Mouse (Mus musculus) forebrain, embryonic 16.5 days (tissue): ENCODE measurements around the gene 5830411N06Rik. TPM values are rescaled to one million over a fixed set of nuclear protein-coding genes. Genes with fewer than 3 reads are reported as not detected.

Experiments used
- ATAC-seq: fragments of 200-750 bp; cut with Nextera tagmentation; 2 replicates; pipeline ENCODE4 v1.8.0; 2017; ENCODE audit warnings: mild to moderate bottlenecking, moderate library complexity
- H3K27ac ChIP-seq: fragments of 300-500 bp; sonication (generic); 2 replicates; pipeline ENCODE4 v1.5.1; 2014; ENCODE audit warnings: low read length, control low read depth
- H3K27me3 ChIP-seq: fragments of 300-500 bp; sonication (generic); replicated peaks from 2 replicates; pipeline ENCODE4 v1.6.1; 2014; ENCODE audit warnings: low read length; ENCODE audit not compliant: control insufficient read depth, insufficient read depth
- H3K36me3 ChIP-seq: fragments of 300-500 bp; sonication (generic); 2 replicates; pipeline ENCODE4 v1.6.1; 2014; ENCODE audit not compliant: control insufficient read depth, insufficient read depth
- H3K4me1 ChIP-seq: fragments of 300-500 bp; sonication (generic); replicated peaks from 2 replicates; pipeline ENCODE4 v1.6.1; 2014; ENCODE audit warnings: low read length; ENCODE audit not compliant: control insufficient read depth, insufficient read depth
- H3K4me2 ChIP-seq: fragments of 300-500 bp; sonication (generic); 2 replicates; pipeline ENCODE4 v1.6.1; 2014; ENCODE audit warnings: mild to moderate bottlenecking, low read length, control low read depth
- H3K4me3 ChIP-seq: fragments of 300-500 bp; sonication (generic); replicated peaks from 2 replicates; pipeline ENCODE4 v1.5.1; 2014; ENCODE audit warnings: mild to moderate bottlenecking, low read length, control low read depth
- H3K9ac ChIP-seq: fragments of 300-500 bp; sonication (generic); replicated peaks from 2 replicates; pipeline ENCODE4 v1.6.1; 2014; ENCODE audit warnings: low read depth, low read length, control low read depth
- H3K9me3 ChIP-seq: fragments of 300-500 bp; sonication (generic); 2 replicates; pipeline ENCODE4 v1.6.1; 2016; ENCODE audit warnings: low read length; ENCODE audit not compliant: control insufficient read depth
- WGBS: fragments of 180-500 bp; shearing (Covaris S2); extraction: QIAGEN DNeasy Blood & Tissue Kit; methylation state at CpG from one replicate; pipeline ENCODE4 v1.1.7; 2014; 5-methylcytosine and 5-hydroxymethylcytosine counted together
- polyA plus RNA-seq: library from polyadenylated mRNA; unstranded; fragments of >200 nt; fragmentation: Nextera tagmentation; extraction: Ambion mirVana; gene quantifications from 2 replicates; pipeline ENCODE4 v1.2.1, GENCODE M21; 2015

The 5830411N06Rik gene
- not detected in 2 replicates for polyA plus RNA-seq

DNA sequence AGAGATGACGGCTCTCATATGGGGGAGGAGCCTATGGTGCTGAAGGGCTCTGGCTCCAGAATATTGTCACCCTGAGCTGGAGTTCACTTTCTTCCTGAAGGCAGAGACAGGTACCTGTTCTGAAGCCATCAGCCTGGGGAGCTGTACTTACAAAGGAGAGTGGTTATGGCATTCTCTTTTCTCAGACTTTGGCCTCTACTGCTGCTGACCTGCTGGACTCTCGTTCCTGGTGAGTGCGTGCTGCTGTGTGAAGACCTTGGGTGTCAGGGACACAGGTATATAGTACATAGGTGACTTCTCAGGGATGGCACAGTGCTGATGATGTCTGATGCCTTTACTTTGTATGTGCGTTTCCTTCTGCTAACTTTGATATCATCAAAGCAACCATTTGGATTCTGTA lies at the start of gene 5830411N06Rik:
Gene 5830411N06Rik (plus strand): TSS at position 69 of the 400 bp plus-strand sequence.
- H3K9me3 ChIP-seq = no peaks in the 10 kb centered on the region; the same call in 1 of the 2 replicates
- H3K4me1 ChIP-seq = no peaks in the 10 kb centered on the region
- H3K27ac ChIP-seq = no peak within 1 kb of the TSS
- H3K27me3 ChIP-seq = no peaks in the 10 kb centered on the region
- 83% methylated on average over 4 of the region's 4 CpGs for WGBS
- H3K4me3 ChIP-seq = no peak within 1 kb of the TSS
- no peaks in the 10 kb centered on the region for H3K36me3 ChIP-seq
- H3K9ac ChIP-seq = no peak within 1 kb of the TSS
- ATAC-seq = no peak
- no peak within 1 kb of the TSS for H3K4me2 ChIP-seq

DNA sequence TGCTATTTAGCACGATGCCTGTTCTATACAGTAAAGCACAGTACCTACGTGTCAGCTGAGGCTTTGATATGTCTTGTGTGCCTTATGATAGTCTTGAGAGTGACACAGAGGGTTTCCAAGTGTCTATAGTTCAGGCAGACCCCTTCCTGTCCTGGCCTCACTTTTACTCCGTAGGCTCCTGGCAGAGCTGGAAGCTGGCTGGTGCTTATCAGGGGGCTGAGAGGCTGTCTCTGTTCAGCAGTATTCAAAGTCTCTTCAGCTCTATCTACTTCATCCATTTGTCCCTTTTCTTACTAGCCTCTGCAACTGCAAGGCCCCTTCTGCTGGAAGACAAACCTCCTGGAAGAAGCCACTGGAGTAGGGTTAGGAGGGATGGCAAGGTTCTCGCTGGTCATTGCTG lies 46.0 kb upstream of the 5830411N06Rik start:
- no peak overlapping the region for H3K27ac ChIP-seq
- 88% methylated on average over 4 of the region's 4 CpGs for WGBS
- no peaks in the 10 kb centered on the region for H3K9me3 ChIP-seq
- H3K27me3 ChIP-seq = no peaks in the 10 kb centered on the region
- no peak for ATAC-seq
- no peaks in the 10 kb centered on the region for H3K36me3 ChIP-seq
- H3K4me3 ChIP-seq = no peak overlapping the region
- no peaks in the 10 kb centered on the region for H3K4me1 ChIP-seq
- no peak overlapping the region for H3K9ac ChIP-seq
- no peak overlapping the region for H3K4me2 ChIP-seq

DNA sequence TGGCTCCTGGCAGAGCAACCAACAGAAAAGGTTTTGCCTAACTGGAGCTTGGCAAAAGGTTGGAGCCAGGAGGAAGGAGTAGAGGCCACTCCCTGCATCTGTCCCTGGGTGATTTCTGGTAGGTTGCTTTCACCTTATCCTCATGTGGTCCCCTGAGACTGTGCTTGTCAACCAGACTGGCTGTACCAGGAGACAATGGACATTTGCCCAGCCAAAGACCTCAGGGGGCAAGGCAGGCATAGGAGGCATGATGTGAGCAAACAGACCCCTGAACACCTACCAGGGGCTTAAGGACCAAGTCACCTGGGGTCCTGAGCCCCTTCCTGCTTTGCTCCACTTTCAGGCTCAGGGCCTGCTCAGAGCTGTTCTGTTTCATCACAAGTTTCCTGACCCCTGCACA lies 41.2 kb upstream of the 5830411N06Rik start, which contains the start of gene Olfr524:
Gene Olfr524 (minus strand): TSS at position 101 of the 400 bp plus-strand sequence.
- Histone ChIP-seq H3K27ac (no peak within 1 kb of the TSS), H3K4me3 (no peak within 1 kb of the TSS), H3K36me3 (no peaks in the 10 kb centered on the region), H3K9ac (no peak within 1 kb of the TSS), H3K4me1 (no peaks in the 10 kb centered on the region), H3K9me3 (no peaks in the 10 kb centered on the region), H3K27me3 (no peaks in the 10 kb centered on the region), H3K4me2 (no peak within 1 kb of the TSS)
- no peak for ATAC-seq

DNA sequence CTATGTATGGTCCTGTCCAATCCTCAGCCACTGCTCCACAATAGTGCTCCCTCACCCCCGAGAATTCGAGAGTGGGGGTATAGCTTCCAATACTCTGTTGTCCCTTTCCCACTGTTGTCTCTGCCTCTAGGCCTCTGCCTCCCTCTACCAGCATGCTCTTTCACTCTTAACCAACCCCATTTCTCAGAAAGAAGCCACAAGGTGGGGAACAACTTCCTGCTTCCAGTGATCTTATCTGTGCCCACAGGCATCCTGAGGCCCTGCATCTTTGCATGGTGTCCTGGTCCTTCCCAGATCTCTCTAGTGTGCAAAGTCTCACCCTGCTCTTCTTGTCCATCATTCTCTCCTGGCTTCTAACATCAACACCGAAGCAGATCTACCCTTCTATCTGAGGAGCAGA lies 40.2 kb upstream of the 5830411N06Rik start:
- H3K4me2 ChIP-seq = no peak overlapping the region
- H3K4me3 ChIP-seq = no peak overlapping the region
- ATAC-seq = no peak
- H3K27ac ChIP-seq = no peak overlapping the region
- H3K36me3 ChIP-seq = no peaks in the 10 kb centered on the region
- no peaks in the 10 kb centered on the region for H3K27me3 ChIP-seq
- 81% methylated on average over 3 of the region's 3 CpGs for WGBS
- no peak overlapping the region for H3K9ac ChIP-seq
- H3K9me3 ChIP-seq = no peaks in the 10 kb centered on the region
- no peaks in the 10 kb centered on the region for H3K4me1 ChIP-seq

DNA sequence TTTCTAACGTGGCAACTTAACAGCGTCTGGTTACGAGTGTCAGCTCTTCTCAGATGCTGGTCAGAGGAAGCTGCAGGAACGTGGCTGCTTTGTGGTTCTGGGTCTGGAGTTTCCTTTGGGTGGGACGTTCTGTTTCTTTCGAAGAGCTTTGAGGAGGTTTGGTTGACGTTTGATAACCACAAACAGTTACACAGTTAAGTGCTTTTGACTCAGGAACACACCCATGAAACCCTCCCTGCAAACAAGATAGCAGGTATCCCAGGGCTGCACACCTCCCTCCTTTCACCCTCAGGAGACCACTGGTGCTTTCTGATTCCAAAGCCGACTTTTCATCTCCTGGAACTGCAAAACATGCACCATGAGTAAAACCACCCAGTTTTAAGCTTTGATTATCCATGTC lies 38.9 kb upstream of the 5830411N06Rik start:
- H3K36me3 ChIP-seq = no peaks in the 10 kb centered on the region
- H3K4me1 ChIP-seq = no peaks in the 10 kb centered on the region
- no peaks in the 10 kb centered on the region for H3K9me3 ChIP-seq
- H3K27ac ChIP-seq = no peak overlapping the region
- no peak for ATAC-seq
- H3K4me2 ChIP-seq = no peak overlapping the region
- no peak overlapping the region for H3K9ac ChIP-seq
- no peaks in the 10 kb centered on the region for H3K27me3 ChIP-seq
- WGBS = 81% methylated on average over 8 of the region's 8 CpGs
- no peak overlapping the region for H3K4me3 ChIP-seq

DNA sequence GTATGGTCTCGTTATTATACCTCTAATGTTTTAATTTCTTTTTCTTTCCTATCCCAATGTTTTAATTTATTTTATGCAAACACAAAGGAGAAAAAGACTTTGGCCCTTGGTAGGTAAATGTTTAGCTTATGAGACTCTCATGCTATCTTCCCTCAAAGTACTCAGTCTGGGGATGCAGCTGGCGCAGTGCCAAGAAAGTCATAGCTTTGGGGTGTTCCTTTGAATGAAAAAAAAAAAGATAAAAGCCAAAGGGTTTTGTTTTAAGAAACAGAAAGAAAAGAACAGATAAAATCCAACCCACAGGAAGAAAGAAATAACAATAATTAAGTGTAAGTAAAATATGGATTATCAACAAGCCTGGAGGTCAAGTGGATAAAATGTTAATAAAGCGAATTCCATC lies 38.4 kb upstream of the 5830411N06Rik start:
- Histone ChIP-seq H3K27ac (no peak overlapping the region), H3K9ac (no peak overlapping the region), H3K36me3 (no peaks in the 10 kb centered on the region), H3K4me2 (no peak overlapping the region), H3K9me3 (no peaks in the 10 kb centered on the region), H3K4me3 (no peak overlapping the region), H3K27me3 (no peaks in the 10 kb centered on the region), H3K4me1 (no peaks in the 10 kb centered on the region)
- WGBS = 92% methylated on average over 3 of the region's 3 CpGs
- no peak for ATAC-seq

DNA sequence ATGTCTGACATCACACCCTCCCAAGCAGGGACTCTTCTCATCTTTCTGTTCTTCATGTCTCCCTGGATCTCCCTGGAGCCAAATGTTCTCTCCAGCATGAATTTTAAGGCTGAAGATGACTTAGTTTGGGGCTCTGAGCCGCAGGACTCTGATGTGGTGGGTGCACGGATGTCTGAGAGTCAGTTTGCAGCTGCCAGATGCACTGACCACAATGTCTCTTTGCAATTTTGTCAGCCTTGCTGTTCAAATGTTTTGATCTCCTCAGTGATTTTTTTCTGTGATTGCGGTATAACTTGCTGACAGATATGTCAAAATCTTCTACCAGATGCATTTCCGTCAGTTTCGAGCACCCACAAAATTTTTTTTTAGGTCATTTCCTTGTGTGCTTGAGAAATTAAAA lies 33.2 kb upstream of the 5830411N06Rik start:
- H3K9me3 ChIP-seq = no peaks in the 10 kb centered on the region
- H3K27me3 ChIP-seq = no peaks in the 10 kb centered on the region
- no peak overlapping the region for H3K4me3 ChIP-seq
- no peak overlapping the region for H3K9ac ChIP-seq
- 87% methylated on average over 5 of the region's 5 CpGs for WGBS
- no peak overlapping the region for H3K27ac ChIP-seq
- no peaks in the 10 kb centered on the region for H3K36me3 ChIP-seq
- no peak for ATAC-seq
- no peak overlapping the region for H3K4me2 ChIP-seq
- no peaks in the 10 kb centered on the region for H3K4me1 ChIP-seq

DNA sequence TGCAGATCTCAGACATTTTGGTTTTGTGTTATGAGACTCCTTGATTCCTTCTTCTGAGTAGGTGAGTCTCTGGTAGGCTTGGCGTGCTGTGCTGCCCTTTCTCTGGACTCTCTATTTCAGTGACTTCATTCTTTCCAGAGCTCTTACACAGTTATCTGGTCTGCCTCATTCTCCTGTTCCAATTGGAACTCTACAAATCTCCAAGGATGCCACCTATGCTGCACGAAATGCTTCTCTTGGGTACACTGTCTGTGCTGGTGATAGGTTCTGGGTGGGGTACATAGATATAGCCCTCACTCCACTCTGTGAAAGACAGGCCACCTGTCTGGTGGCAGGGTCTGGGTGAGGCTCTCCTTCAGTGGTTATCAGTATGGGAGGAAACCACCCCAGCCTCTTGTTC lies 29.1 kb upstream of the 5830411N06Rik start, which contains the start of gene Cd163l1:
Gene Cd163l1 (plus strand): TSS at position 301 of the 400 bp plus-strand sequence.
- ATAC-seq = no peak
- H3K4me1 ChIP-seq = no peaks in the 10 kb centered on the region
- no peaks in the 10 kb centered on the region for H3K9me3 ChIP-seq
- no peak within 1 kb of the TSS for H3K9ac ChIP-seq
- H3K27me3 ChIP-seq = no peaks in the 10 kb centered on the region
- 93% methylated on average over 2 of the region's 2 CpGs for WGBS
- H3K27ac ChIP-seq = no peak within 1 kb of the TSS
- H3K4me3 ChIP-seq = no peak within 1 kb of the TSS
- no peaks in the 10 kb centered on the region for H3K36me3 ChIP-seq
- H3K4me2 ChIP-seq = no peak within 1 kb of the TSS

DNA sequence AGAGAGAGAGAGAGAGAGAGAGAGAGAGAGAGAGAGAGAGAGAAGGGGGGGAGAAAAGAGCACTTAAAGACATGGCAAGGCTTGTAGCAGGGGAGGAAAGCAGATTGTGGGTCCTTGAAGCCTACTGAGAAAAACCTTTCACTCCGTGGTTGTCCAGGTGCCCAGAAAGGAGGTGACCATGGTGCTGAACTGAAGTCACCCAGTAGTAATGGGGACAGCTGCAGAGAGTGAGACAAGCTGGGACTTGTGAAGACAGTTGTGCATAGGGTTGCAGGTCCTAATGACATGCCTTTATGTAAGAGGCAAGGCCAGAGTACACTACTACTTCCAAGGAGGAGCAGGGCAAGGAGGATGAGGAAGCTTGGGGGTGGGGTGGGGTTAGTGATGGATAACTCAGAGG lies 27.8 kb upstream of the 5830411N06Rik start:
- WGBS = 18% methylated on average over 1 of the region's 1 CpGs
- H3K4me1 ChIP-seq = no peaks in the 10 kb centered on the region
- no peaks in the 10 kb centered on the region for H3K9me3 ChIP-seq
- no peak overlapping the region for H3K4me3 ChIP-seq
- H3K27ac ChIP-seq = no peak overlapping the region
- no peak overlapping the region for H3K9ac ChIP-seq
- no peaks in the 10 kb centered on the region for H3K27me3 ChIP-seq
- ATAC-seq = no peak
- no peak overlapping the region for H3K4me2 ChIP-seq
- no peaks in the 10 kb centered on the region for H3K36me3 ChIP-seq

DNA sequence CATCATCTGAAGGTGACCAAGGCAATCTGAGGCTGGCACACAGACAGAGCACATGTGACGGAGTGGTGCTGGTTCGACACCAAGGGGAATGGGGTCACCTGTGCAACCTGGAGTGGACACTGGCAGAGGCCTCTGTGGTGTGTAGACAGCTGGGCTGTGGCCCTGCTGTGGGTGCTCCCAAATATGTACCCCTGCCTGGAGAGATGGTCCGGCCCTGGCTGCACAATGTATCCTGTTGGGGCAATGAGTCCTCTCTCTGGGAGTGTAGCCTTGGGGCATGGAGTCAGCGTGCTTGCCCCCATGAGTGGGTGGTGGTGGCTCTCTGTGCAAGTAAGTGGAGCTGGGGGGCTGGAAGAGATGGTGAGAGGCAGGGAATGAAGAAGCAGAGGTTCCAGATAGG lies 26.7 kb upstream of the 5830411N06Rik start:
- Histone ChIP-seq H3K4me3 (no peak overlapping the region), H3K27ac (no peak overlapping the region), H3K9me3 (no peaks in the 10 kb centered on the region), H3K27me3 (no peaks in the 10 kb centered on the region), H3K4me1 (no peaks in the 10 kb centered on the region), H3K9ac (no peak overlapping the region), H3K4me2 (no peak overlapping the region), H3K36me3 (no peaks in the 10 kb centered on the region)
- whole genome bisulfite sequencing = 77% methylated on average over 4 of the region's 4 CpGs
- ATAC-seq = no peak
